In genomic region chr10:37914780-37915179, GRCm38 (mm10) we compare ENCODE assay signal across 19 mouse cellular contexts.
"Had no signal": no experiment of that assay in that cellular context is flagged by ENCODE, and none has a peak within 500 bp of the region (broad histone marks: within the 10 kb centered on the region; RNA-seq: fewer than 3 reads in every experiment).

No protein-coding gene starts in this region.

- DNase-seq: lung, adult 18-20 months; lung, embryonic 14.5 days; lung, postnatal 10 days; lung, postnatal 4 days; midbrain, embryonic 14.5 days; retina, postnatal 1 day; right cerebral cortex, adult 18-20 months; right cerebral cortex, postnatal 25 days; right cerebral cortex, postnatal 4 days; spleen, adult 18-20 months; thymus, adult 18-20 months; thymus, postnatal 14 days; thymus, postnatal 36 days had no signal

- H3K4me3 ChIP-seq: midbrain, embryonic 10.5 days; midbrain, embryonic 12.5 days; myocyte; neural tube, embryonic 13.5 days; neural tube, embryonic 15.5 days had no signal

- H3K4me1 ChIP-seq: midbrain, embryonic 10.5 days; midbrain, embryonic 12.5 days; neural tube, embryonic 13.5 days; neural tube, embryonic 15.5 days had no signal

- H3K36me3 ChIP-seq: midbrain, embryonic 10.5 days; midbrain, embryonic 12.5 days; neural tube, embryonic 13.5 days; neural tube, embryonic 15.5 days had no signal

- H3K27ac ChIP-seq: midbrain, embryonic 12.5 days; neural tube, embryonic 13.5 days; neural tube, embryonic 15.5 days had no signal

- ATAC-seq: midbrain, embryonic 16.5 days had no signal

- H3K27me3 ChIP-seq: midbrain, embryonic 12.5 days; neural tube, embryonic 13.5 days; neural tube, embryonic 15.5 days had no signal

- H3K4me2 ChIP-seq: lung, embryonic 14.5 days; midbrain, embryonic 12.5 days; neural tube, embryonic 13.5 days; neural tube, embryonic 15.5 days had no signal

- H3K9ac ChIP-seq: lung, embryonic 14.5 days; midbrain, embryonic 12.5 days; neural tube, embryonic 13.5 days; neural tube, embryonic 15.5 days had no signal

- H3K9me3 ChIP-seq: midbrain, embryonic 10.5 days; midbrain, embryonic 12.5 days; neural tube, embryonic 13.5 days; neural tube, embryonic 15.5 days had no signal
